Mouse (Mus musculus) myocyte (in vitro differentiated cells): ENCODE results near the gene Mbnl2.

Experiments used
- CEBPB ChIP-seq: IDR thresholded peaks from 2 replicates; pipeline ENCODE4 v1.6.1; 2011; ENCODE audit warnings: mild to moderate bottlenecking, moderate library complexity; ENCODE audit not compliant: poor library complexity, insufficient read depth, severe bottlenecking
- MAX ChIP-seq: IDR thresholded peaks from one replicate; pipeline ENCODE4 v1.6.1; 2011; ENCODE audit warnings: low read depth, mild to moderate bottlenecking, control low read depth
- MYOD1 ChIP-seq, 3 experiments: IDR thresholded peaks; one replicate each; pipeline ENCODE4 v1.6.1; 2011; ENCODE audit warnings: control low read depth in 2 of 3, low read depth in 2 of 3, mild to moderate bottlenecking in 2 of 3, moderate library complexity in 1 of 3; ENCODE audit not compliant: insufficient read length in 2 of 3, control insufficient read depth in 1 of 3
- MYOG ChIP-seq, 3 experiments: IDR thresholded peaks; one replicate each; pipeline ENCODE4 v1.6.1; 2011; ENCODE audit warnings: control low read depth in 2 of 3, low read depth in 2 of 3, mild to moderate bottlenecking in 2 of 3; ENCODE audit not compliant: insufficient read length in 2 of 3, control insufficient read depth in 1 of 3, insufficient read depth in 1 of 3
- POLR2A ChIP-seq: IDR thresholded peaks from one replicate; pipeline ENCODE4 v1.6.1; 2011; ENCODE audit warnings: low read depth, mild to moderate bottlenecking, control low read depth, moderate library complexity; ENCODE audit not compliant: insufficient read length
- POLR2AphosphoS2 ChIP-seq: IDR thresholded peaks from one replicate; pipeline ENCODE4 v1.6.1; 2011; ENCODE audit warnings: low read depth, control low read depth; ENCODE audit not compliant: insufficient read length
- TCF12 ChIP-seq: IDR thresholded peaks from one replicate; pipeline ENCODE4 v1.6.1; 2011; ENCODE audit warnings: mild to moderate bottlenecking, control low read depth; ENCODE audit not compliant: poor library complexity, insufficient read depth, severe bottlenecking

DNA sequence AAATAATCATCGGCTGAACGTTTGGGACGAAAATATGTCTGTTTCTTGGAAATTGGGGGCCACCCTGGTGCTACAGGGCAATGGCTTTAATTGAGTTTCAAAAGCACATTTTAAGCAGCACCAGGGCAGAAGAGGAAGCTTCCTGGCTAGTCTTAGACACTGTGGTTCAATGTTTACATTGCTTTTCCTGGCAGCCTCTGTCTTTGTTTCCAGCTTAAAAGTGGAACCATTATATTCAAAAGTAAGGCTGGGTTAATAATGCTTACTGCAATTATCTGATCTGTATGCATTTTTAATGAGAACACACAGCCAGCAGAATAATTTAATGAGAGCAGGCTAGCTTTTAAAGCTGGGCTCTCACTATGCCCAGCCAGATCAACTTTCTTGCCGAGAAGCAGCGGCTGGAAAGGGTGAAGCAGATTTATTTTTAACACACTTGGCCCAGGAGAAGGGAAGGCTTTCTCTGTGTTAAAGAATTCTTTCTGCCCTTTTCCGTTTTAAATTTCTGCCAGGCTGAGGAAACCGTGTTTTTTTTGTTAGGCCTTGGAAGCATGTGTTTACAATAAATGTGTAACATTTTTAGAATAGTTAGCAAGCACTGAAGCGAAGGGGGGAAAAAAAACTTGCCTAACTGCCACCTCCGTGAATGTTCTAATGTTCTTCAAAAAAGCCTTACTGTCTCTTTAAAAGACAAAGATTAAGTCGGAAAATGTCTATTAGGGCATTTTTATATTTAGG, 1.0 kb downstream of the Mbnl2 start:
- no peak for TF ChIP-seq POLR2A
- TF ChIP-seq CEBPB, result no peak
- no peak for TF ChIP-seq POLR2AphosphoS2
- no peak for TF ChIP-seq MYOD1 (IDR thresholded peaks at IDR 0.05; ENCODE audit: control insufficient read depth in 1 of 3, insufficient read length in 2 of 3, low read depth in 2 of 3)
- TF ChIP-seq MYOG (IDR thresholded peaks at IDR 0.05; ENCODE audit: control insufficient read depth in 1 of 3, insufficient read depth in 1 of 3, insufficient read length in 2 of 3, low read depth in 2 of 3), result no peak
- TF ChIP-seq TCF12, result no peak
- TF ChIP-seq MAX, result no peak
